Mouse (Mus musculus) midbrain, embryonic 11.5 days (tissue): ENCODE data around the gene Col12a1. TPM values are rescaled to one million over a fixed set of nuclear protein-coding genes. Genes with fewer than 3 reads are reported as not detected.

ENCODE experiments used
- ATAC-seq: fragments of 200-750 bp; cut with Nextera tagmentation; 2 replicates; pipeline ENCODE4 v1.8.0; 2017; ENCODE audit warnings: moderate TSS enrichment, moderate library complexity; ENCODE audit not compliant: low FRiP score
- DNase-seq: peaks from one replicate; pipeline ENCODE4 v3.0.0; 2015; ENCODE audit warnings: low spot score; ENCODE audit errors: missing footprints
- H3K27ac ChIP-seq: fragments of 300-500 bp; sonication (generic); 2 replicates; pipeline ENCODE4 v1.5.1; 2014; ENCODE audit warnings: low read depth, low read length
- H3K27me3 ChIP-seq: fragments of 300-500 bp; sonication (generic); 2 replicates; pipeline ENCODE4 v1.6.1; 2014; ENCODE audit warnings: mild to moderate bottlenecking, low read length, moderate library complexity, mixed read lengths; ENCODE audit not compliant: control insufficient read depth, insufficient read depth
- H3K36me3 ChIP-seq: fragments of 300-500 bp; sonication (generic); 2 replicates; pipeline ENCODE4 v1.6.1; 2014; ENCODE audit warnings: mild to moderate bottlenecking, low read length, moderate library complexity, mixed read lengths; ENCODE audit not compliant: control insufficient read depth, insufficient read depth
- H3K4me1 ChIP-seq: fragments of 300-500 bp; sonication (generic); 2 replicates; pipeline ENCODE4 v1.6.1; 2014; ENCODE audit warnings: low read length; ENCODE audit not compliant: control insufficient read depth, insufficient read depth
- H3K4me2 ChIP-seq: fragments of 300-500 bp; sonication (generic); 2 replicates; pipeline ENCODE4 v1.6.1; 2014; ENCODE audit warnings: mild to moderate bottlenecking, moderate library complexity
- H3K4me3 ChIP-seq: fragments of 300-500 bp; sonication (generic); 2 replicates; pipeline ENCODE4 v1.5.1; 2014; ENCODE audit warnings: low read depth, low read length
- H3K9ac ChIP-seq: fragments of 300-500 bp; sonication (generic); 2 replicates; pipeline ENCODE4 v1.6.1; 2014; ENCODE audit warnings: low read length
- H3K9me3 ChIP-seq: fragments of 300-500 bp; sonication (generic); 2 replicates; pipeline ENCODE4 v1.6.1; 2016; ENCODE audit warnings: low read length; ENCODE audit not compliant: control insufficient read depth
- WGBS: fragments of 180-500 bp; shearing (Covaris S2); extraction: QIAGEN DNeasy Blood & Tissue Kit; methylation state at CpG from one replicate; pipeline ENCODE4 v1.1.7; 2014; 5-methylcytosine and 5-hydroxymethylcytosine counted together
- polyA plus RNA-seq: library from polyadenylated mRNA; unstranded; fragments of >200 nt; fragmentation: Nextera tagmentation; extraction: Ambion mirVana; gene quantifications from 2 replicates; pipeline ENCODE4 v1.2.1, GENCODE M21; 2014

Col12a1 gene
- polyA plus RNA-seq, 1 experiment from 2014 or later: 14.7 TPM

- Histone ChIP-seq H3K27ac (no peak overlapping the region), H3K4me2 (no peak overlapping the region), H3K9me3 (no peaks in the 10 kb centered on the region), H3K4me1 (no peaks in the 10 kb centered on the region), H3K27me3 (no peaks in the 10 kb centered on the region), H3K36me3 (no peaks in the 10 kb centered on the region), H3K9ac (no peak overlapping the region), H3K4me3 (no peak overlapping the region)
- DNase-seq (peak; percentile 73), ATAC-seq (peak; percentile 78)
- WGBS: 26% methylated on average over 3 of the region's 3 CpGs
Observed at GRCm38 (mm10) chr9:79617336-79617735, 101.3 kb downstream of the Col12a1 start.

- no peaks in the 10 kb centered on the region for H3K36me3 ChIP-seq
Observed at GRCm38 (mm10) chr9:79616040-79616439, 102.6 kb downstream of the Col12a1 start.

GRCm38 (mm10) chr9:79610286-79610685, 108.3 kb downstream of the Col12a1 start:
- Histone ChIP-seq H3K4me3 (no peak overlapping the region), H3K27ac (no peak overlapping the region), H3K36me3 (no peaks in the 10 kb centered on the region), H3K9ac (no peak overlapping the region), H3K4me2 (no peak overlapping the region), H3K9me3 (no peaks in the 10 kb centered on the region), H3K27me3 (no peaks in the 10 kb centered on the region), H3K4me1 (no peaks in the 10 kb centered on the region; the same call in 1 of the 2 replicates)
- WGBS: 86% methylated on average over 6 of the region's 6 CpGs
- ATAC-seq: no peak
- no peak for DNase-seq

More at GRCm38 (mm10) chr9:79616040-79616439, 102.6 kb downstream of the Col12a1 start:
- H3K27me3 ChIP-seq: no peaks in the 10 kb centered on the region
- 71% methylated on average over 5 of the region's 5 CpGs for WGBS
- no peak overlapping the region for H3K4me3 ChIP-seq
- H3K9me3 ChIP-seq: no peaks in the 10 kb centered on the region
- no peak overlapping the region for H3K9ac ChIP-seq
- DNase-seq (peak; percentile 59), ATAC-seq (no peak)
- no peak overlapping the region for H3K27ac ChIP-seq
- no peaks in the 10 kb centered on the region for H3K4me1 ChIP-seq
- H3K4me2 ChIP-seq: no peak overlapping the region

GRCm38 (mm10) chr9:79609661-79610060, 109.0 kb downstream of the Col12a1 start:
- Histone ChIP-seq H3K9ac (no peak overlapping the region), H3K27me3 (peaks cover 3% of the 10 kb centered on the region; the same call in 1 of the 2 replicates), H3K36me3 (no peaks in the 10 kb centered on the region), H3K27ac (no peak overlapping the region), H3K4me3 (no peak overlapping the region), H3K4me2 (no peak overlapping the region), H3K9me3 (no peaks in the 10 kb centered on the region), H3K4me1 (no peaks in the 10 kb centered on the region; the same call in 1 of the 2 replicates)
- WGBS: 78% methylated on average over 4 of the region's 4 CpGs
- DNase-seq (no peak), ATAC-seq (no peak)

- 71% methylated on average over 1 of the region's 1 CpGs for WGBS
Observed at GRCm38 (mm10) chr9:79608795-79609194, 109.8 kb downstream of the Col12a1 start.

GRCm38 (mm10) chr9:79608062-79608531, 110.5 kb downstream of the Col12a1 start:
- no peak for ATAC-seq
- H3K27me3 ChIP-seq: peaks cover 7% of the 10 kb centered on the region; the same call in 1 of the 2 replicates
- H3K4me3 ChIP-seq: no peak overlapping the region
- DNase-seq: peak; percentile 75
- H3K4me2 ChIP-seq: no peak overlapping the region
- H3K27ac ChIP-seq: no peak overlapping the region
- WGBS: 62% methylated on average over 4 of the region's 4 CpGs
- no peaks in the 10 kb centered on the region for H3K9me3 ChIP-seq
- H3K4me1 ChIP-seq: no peaks in the 10 kb centered on the region; the same call in 1 of the 2 replicates
- no peak overlapping the region for H3K9ac ChIP-seq
- H3K36me3 ChIP-seq: no peaks in the 10 kb centered on the region

More at GRCm38 (mm10) chr9:79608795-79609194, 109.8 kb downstream of the Col12a1 start:
- Histone ChIP-seq H3K36me3 (no peaks in the 10 kb centered on the region), H3K9ac (no peak overlapping the region), H3K4me2 (no peak overlapping the region), H3K4me3 (no peak overlapping the region), H3K27me3 (peaks cover 7% of the 10 kb centered on the region; the same call in 1 of the 2 replicates), H3K27ac (no peak overlapping the region), H3K9me3 (no peaks in the 10 kb centered on the region), H3K4me1 (no peaks in the 10 kb centered on the region; the same call in 1 of the 2 replicates)
- ATAC-seq (no peak), DNase-seq (no peak)

- no peak overlapping the region for H3K27ac ChIP-seq
- 50% methylated on average over 5 of the region's 5 CpGs for WGBS
- H3K36me3 ChIP-seq: no peaks in the 10 kb centered on the region
- no peak overlapping the region for H3K4me2 ChIP-seq
- H3K9me3 ChIP-seq: no peaks in the 10 kb centered on the region
- DNase-seq (no peak), ATAC-seq (no peak; the same call in none of the 2 replicates)
- no peaks in the 10 kb centered on the region; the same call in 1 of the 2 replicates for H3K4me1 ChIP-seq
- H3K4me3 ChIP-seq: no peak overlapping the region
- H3K9ac ChIP-seq: no peak overlapping the region
- peaks cover 7% of the 10 kb centered on the region; the same call in 1 of the 2 replicates for H3K27me3 ChIP-seq
Observed at GRCm38 (mm10) chr9:79606122-79606521, 112.5 kb downstream of the Col12a1 start.

- no peak overlapping the region for H3K4me2 ChIP-seq
Observed at GRCm38 (mm10) chr9:79605722-79606121, 112.9 kb downstream of the Col12a1 start.

GRCm38 (mm10) chr9:79604546-79604945, 114.1 kb downstream of the Col12a1 start:
- H3K4me3 ChIP-seq: no peak overlapping the region
- peaks cover 7% of the 10 kb centered on the region; the same call in 1 of the 2 replicates for H3K27me3 ChIP-seq
- no peaks in the 10 kb centered on the region for H3K36me3 ChIP-seq
- 89% methylated on average over 3 of the region's 3 CpGs for WGBS
- no peaks in the 10 kb centered on the region; the same call in 1 of the 2 replicates for H3K4me1 ChIP-seq
- ATAC-seq (no peak), DNase-seq (no peak)
- no peaks in the 10 kb centered on the region for H3K9me3 ChIP-seq
- no peak overlapping the region for H3K27ac ChIP-seq
- H3K4me2 ChIP-seq: no peak overlapping the region
- H3K9ac ChIP-seq: no peak overlapping the region

More at GRCm38 (mm10) chr9:79605722-79606121, 112.9 kb downstream of the Col12a1 start:
- Histone ChIP-seq H3K27ac (no peak overlapping the region), H3K4me1 (no peaks in the 10 kb centered on the region; the same call in 1 of the 2 replicates), H3K4me3 (no peak overlapping the region), H3K9me3 (no peaks in the 10 kb centered on the region), H3K9ac (no peak overlapping the region), H3K27me3 (peaks cover 7% of the 10 kb centered on the region; the same call in 1 of the 2 replicates), H3K36me3 (no peaks in the 10 kb centered on the region)
- ATAC-seq (peak; percentile 80), DNase-seq (no peak)
- 34% methylated on average over 5 of the region's 5 CpGs for WGBS
